Mouse (Mus musculus): Measurements from ENCODE around the gene Slc25a39.
"Not testable (repeated sequence)": the region's sequence is repeated elsewhere in the genome, so short reads cannot be mapped to it uniquely, and the experiment has no call there.

The Slc25a39 gene

GRCm38 (mm10) chr11:102372936-102373335 lies 34.8 kb downstream of the Slc25a39 start:
- DNase-seq (ENCODE audit: low spot score in 2 of 2) = no peak

DNA sequence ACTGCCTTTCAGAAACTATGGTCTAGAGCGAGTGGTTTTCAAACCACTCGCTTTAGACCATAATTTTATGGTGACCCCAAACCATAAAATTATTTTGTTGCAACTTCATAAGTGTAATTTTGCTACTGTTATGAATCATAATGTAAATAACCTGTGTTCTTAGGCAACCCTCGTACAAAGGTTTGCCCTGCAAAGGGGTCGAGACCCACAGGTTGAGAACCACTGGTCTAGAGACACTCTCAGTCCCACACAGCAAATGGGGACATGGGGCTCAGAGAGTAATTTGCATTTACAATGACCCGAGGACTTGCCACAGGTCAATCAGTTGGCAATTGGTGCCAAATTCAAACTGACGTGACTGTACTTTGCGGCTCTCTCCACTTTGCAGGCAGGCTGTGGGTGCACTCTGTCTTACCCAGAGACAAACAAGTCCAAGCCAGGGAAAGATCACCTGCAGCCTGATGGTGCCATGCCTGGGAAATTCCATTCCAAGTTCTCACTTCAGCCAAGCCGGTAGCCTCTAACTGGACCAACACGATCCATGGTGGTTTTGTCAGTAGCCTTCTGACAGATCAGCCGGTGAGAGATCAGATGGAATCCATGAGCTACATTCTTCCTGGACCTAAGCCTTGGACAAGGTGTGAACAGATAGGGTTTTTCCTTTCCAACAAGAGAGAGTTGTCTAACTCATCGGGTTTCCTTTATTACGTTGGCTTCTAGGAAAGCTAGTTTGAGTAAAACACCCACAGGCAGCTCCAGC lies 35.6 kb downstream of the Slc25a39 start:
- DNase-seq (ENCODE audit: low spot score in 2 of 2) = no peak

DNA sequence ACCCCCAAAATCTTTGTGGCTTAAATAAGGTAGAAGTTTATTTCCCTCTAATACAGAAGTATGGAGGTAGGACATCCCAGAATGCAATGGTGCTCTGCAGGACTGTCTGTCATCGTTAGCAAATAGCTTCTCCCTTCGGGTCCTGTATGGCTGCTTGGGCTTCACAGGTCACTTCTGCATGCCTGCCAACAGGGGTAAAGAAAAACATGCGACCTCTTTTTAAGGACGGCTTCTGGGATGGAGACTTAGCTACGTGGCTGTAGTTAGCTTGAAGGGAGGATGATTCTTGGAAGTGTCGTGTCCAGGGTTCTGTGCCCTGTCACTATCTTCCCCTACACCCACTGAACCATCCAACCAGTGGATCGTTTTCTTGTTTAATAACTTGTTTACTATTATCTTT lies 37.5 kb downstream of the Slc25a39 start:
- no peak for DNase-seq (ENCODE audit: low spot score in 2 of 2)

GRCm38 (mm10) chr11:102369263-102369662 lies 38.5 kb downstream of the Slc25a39 start:
- DNase-seq (ENCODE audit: low spot score in 2 of 2) = no peak

DNA sequence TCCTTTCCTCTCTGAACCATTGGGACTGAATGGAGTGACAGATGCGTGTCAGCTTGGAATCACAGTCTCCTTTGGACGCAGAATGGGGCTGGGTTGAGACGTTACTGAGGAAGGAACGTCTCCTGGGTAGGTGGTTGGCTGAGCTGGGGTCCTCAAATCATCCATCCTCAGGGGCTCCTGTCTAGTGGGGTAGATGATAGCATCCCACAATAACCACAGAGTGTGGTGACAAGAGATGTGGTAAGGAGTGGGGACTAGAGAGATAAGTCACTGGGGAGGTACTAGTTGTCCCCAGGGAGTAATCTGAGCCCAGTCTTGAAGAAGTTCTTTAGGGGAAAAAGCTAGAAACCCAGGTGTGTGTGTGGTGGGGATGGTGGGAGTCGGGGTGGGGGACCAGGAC lies 39.4 kb downstream of the Slc25a39 start:
- no peak for DNase-seq (ENCODE audit: low spot score in 2 of 2)

GRCm38 (mm10) chr11:102367504-102368280 lies 40.1 kb downstream of the Slc25a39 start:
- no peak for DNase-seq (ENCODE audit: low spot score in 2 of 2)

DNA sequence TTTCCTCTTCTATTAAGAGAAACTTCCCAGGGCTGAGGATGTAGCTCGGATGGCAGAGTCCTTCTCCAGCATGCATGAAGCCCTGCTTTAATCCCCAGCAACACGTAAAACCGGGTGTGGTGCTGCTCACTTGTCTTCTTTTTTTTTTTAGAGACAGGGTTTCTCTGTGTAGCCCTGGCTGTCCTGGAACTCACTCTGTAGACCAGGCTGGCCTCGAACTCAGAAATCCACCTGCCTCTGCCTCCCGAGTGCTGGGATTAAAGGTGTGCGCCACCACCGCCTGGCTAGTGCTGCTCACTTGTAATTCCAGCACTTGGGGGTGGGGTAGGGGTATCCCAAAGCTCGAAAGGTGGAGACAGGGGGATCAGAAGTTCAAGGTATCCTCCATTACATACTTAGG lies 41.6 kb downstream of the Slc25a39 start, which contains the start of gene Slc4a1:
TSS of gene Slc4a1 (minus strand) at position 101 of the 400 bp plus-strand sequence.
- DNase-seq (ENCODE audit: low spot score in 2 of 2) = not testable (repeated sequence)

- DNase-seq (ENCODE audit: low spot score in 2 of 2) = no peak
Measured at GRCm38 (mm10) chr11:102365699-102366098, 42.0 kb downstream of the Slc25a39 start.

DNA sequence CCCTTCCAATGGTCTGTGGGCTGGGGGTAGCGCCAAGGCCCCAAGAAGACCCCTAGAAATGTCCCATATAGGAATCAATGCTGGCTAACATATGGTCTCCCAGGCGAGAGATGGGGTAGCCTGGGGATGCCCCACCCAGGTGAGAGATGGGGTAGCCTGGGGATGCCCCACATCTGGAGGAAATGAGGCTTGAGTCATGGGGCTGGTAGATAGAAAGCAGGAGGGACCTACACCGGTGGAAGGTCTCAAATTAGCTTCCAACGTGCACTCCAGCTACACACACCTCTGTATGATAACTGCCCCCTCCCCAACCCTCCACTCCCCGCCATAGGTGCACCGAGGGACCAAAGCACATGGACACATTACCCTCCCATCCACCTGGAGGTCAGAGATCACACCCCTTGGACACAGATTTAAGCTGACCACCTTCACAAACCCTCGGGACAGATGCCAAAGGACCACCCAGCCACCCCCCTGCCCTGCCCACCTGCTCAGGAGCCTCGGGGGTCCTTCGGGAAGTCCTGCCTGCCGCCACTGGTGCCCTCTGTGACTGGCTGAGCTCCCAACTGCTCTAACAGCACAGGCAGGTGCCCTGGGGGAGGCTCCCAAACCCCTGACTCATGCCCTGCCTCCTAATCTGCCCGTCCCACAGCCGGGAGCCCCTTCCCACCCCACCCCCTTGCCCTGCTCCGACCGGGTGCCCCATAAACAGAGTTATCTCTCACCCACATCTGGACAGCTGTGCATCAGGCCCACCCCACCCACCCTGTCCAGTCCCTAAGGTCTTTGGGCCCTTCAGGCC lies 43.0 kb downstream of the Slc25a39 start:
- no peak for DNase-seq (ENCODE audit: low spot score in 2 of 2)

DNA sequence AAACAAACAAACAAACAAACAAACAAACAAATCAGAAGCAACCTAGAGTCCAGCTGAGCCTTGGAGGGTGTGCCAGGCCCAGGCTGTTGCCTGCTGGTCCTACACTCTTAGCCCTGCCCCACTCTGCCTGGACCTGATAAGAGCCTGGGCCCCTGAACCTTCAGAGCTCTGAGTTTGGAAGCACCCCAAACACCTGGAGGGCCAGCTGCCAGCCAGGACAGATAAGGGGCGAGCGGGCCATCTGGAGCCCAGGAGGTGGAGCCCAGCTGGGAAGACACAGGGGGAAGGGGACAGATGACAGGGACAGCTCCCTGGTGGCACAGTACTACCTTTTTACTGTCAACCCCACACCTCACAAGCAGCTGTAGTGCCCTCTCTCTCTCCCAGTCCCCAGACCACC lies 44.1 kb downstream of the Slc25a39 start:
- no peak for DNase-seq (ENCODE audit: low spot score in 2 of 2)

DNA sequence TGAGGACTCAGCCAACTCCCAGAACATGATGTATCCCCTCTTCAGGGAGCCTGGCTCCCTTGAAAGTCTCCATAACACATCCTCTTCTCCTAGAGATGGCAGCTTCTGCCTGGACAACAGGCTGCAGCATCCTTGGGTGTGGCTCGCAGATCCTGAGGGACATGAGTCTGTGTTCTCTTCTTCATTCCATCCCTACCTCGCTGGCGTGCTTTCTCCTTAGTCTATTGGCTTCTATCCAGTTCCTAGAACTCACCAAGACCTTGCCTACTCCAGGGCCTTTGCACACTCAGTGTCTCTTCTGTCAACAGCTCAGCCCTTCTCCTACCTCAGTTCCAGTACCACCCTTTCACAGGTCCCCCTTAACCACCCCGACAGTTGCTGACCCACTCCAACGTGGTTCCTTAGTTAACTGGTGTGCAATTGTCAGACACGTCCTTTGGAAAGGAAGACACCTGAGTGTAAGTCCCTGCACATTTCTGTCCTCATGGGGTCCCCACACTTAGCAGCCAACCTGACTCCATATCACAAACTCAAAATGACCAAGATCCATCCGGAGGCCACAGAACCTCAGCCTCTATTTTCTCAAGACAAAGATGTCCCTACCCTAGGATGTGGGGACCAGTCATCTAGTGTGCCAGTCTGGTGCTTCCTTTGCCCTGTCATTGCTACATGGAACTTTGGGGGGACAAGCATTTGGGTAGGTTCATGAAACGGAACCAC lies 45.8 kb downstream of the Slc25a39 start:
- DNase-seq (ENCODE audit: low spot score in 2 of 2) = no peak

GRCm38 (mm10) chr11:102358365-102358764 lies 49.4 kb downstream of the Slc25a39 start:
- no peak for DNase-seq (ENCODE audit: low spot score in 2 of 2)

GRCm38 (mm10) chr11:102356636-102357350 lies 51.0 kb downstream of the Slc25a39 start:
- peak; percentile 37 to 38 for DNase-seq (ENCODE audit: low spot score in 2 of 2)

GRCm38 (mm10) chr11:102356190-102356589 lies 51.6 kb downstream of the Slc25a39 start:
- DNase-seq (ENCODE audit: low spot score in 2 of 2) = no peak

DNA sequence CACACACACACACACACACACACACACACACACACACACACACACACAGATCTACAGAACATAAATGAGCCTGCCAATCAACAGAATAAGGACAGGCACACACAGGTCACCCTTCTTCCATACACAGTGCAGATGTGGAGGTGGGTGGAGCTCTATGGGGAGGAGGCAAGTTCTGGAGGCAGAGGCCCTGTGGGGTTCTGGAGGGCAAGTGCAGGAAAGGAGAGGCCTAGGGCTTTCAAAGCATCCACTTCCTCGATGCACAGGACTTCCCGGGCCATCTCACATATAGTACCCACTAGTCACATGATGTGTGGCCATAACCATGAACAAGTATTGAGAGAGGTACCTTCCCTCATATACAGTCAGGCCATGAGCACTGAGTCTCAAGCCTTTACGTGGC lies 52.2 kb downstream of the Slc25a39 start:
- DNase-seq (ENCODE audit: low spot score in 2 of 2) = no peak

- no peak for DNase-seq (ENCODE audit: low spot score in 2 of 2)
Measured at GRCm38 (mm10) chr11:102353021-102353431, 54.7 kb downstream of the Slc25a39 start.

Data from right cerebral cortex, adult 2 months (tissue).